Mouse (Mus musculus): ENCODE data around the gene Dcaf15.

DNA sequence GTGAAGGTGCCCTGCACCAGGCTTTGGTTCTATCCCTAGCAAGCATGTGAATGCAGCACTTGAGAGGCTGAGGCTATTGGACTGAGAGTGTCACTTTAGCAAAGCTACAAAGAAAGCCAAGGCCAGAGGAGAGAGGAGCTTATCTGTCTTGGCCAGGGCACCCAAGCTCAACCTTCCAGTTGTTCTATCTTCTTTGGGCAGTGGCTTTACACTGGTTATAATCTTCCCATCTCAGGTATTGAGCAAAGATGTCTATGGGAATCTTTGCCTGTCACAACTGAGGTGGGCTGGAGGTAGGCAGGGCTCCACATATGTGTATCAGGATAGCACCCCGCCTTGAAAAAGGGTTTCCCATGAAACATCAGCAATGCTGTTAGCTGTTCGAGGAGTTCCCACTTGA, 44.3 kb downstream of the Dcaf15 start:
- TF ChIP-seq FLI1 (IDR thresholded peaks at IDR 0.05; ENCODE audit: low read length) (no peak), GATA1 (IDR thresholded peaks at IDR 0.05; ENCODE audit: borderline replicate concordance, low read length) (no peak)
